Mouse (Mus musculus): ENCODE results near the gene Ifit3.
"Not testable (repeated sequence)": the region's sequence is repeated elsewhere in the genome, so short reads cannot be mapped to it uniquely, and the experiment has no call there.

Gene Ifit3

DNA sequence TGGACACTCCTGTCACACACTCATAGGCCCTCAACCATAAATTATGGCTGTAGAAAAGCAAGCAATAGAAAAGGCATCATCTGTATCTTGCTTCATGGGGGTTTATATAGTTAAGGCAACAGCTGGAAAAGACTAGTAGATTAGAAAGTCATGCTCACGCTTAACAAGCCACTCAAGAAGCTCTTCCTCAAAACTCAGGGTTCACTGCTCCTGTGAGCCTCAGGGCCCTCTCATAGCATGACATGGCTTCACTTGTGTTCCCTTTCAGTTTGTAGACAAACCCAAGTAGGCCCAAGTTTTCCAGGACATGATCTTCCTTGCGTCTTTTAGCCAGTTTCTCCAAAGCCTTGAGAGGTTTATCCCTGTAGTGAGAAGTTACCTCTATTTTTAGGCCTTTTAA, 10.1 kb downstream of the Ifit3 start:
- no peak for DNase-seq

DNA sequence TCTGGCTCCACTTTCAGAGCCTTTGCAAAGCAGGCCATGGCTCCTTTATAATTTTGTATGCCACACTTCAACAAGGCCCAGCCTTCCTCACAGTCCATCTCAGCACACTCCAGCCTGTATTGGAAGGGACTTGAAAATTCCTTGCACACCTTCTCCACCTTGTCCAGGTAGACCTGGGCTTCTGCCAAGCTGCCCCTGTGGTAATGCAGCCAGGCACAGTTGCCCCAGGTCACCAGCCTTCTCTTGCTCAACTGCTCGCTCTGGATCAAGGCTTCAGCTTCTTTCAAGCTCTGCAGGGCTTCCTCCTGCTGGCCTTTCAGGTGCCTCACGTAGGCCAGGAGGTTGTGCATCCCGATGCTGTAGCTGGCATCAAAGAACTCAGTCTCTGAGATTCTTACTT, 11.2 kb downstream of the Ifit3 start:
- not testable (repeated sequence) for DNase-seq

DNA sequence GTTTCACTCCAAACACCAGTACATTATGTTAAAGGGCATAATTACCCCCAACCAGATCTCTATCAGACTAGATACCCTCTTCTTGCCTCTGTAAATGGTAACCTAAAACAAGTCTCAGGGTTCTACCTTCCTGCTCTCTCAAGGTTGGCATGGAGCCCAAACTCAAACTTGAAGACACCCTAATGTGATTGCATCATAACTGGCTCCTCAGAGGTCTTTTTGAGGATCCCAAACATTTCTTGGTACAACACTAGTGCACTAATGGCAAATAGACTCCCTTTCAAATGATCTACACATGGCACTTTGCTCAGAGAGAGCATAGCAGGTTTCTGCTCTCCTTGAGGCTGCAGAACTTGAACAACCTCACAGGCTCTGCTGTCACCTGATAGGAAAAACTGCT, 13.5 kb downstream of the Ifit3 start:
- DNase-seq = no peak

DNA sequence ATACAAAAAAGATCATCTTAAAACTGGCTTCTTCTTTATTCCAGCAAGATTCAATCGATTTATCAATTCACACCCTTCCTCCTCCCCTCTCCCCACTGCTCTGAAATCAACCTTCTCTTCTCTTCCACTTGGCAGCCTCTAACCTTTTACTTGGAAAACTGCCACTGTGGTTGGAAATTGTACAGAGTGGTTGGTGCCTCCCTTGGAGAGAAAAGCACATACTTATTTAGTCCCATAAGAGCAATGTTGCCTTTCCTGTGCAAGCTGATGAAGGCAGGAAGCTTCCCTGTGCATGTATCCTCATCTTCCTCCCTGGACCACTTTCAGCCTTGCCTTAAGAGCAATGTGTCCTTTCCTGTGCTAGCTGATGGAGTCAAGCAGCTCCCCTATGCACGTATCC, 15.0 kb downstream of the Ifit3 start:
- DNase-seq = peak; percentile 57

DNA sequence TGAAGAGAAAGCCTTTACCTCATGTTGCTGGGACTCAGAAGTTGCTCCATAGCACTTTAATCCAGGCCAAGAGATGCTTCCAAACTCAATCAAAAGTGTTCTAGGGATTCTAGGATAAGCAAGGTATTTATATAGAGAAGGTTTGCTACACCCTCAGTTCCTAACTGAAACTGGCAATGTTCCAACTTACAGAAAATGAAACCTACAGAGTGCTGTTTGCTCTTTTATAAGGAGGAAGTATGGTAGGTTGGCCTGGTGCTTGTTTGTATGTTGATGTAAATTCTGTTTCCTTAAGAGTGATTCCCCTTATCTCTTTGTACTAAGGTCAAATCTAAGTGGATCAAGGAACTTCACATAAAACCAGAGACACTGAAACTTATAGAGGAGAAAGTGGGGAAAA, 15.9 kb downstream of the Ifit3 start:
- DNase-seq = not testable (repeated sequence)

DNA sequence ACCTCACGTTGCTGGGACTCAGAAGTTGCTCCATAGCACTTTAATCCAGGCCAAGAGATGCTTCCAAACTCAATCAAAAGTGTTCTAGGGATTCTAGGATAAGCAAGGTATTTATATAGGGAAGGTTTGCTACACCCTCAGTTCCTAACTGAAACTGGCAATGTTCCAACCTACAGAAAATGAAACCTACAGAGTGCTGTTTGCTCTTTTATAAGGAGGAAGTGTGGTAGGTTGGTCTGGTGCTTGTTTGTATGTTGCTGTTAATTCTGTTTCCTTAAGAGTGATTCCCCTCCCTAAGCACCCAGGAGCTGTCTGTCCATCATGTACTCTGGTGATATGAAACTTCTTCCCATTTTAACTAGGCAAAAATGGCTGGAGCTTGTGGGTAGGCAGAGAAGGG, 18.6 kb downstream of the Ifit3 start, which contains the start of gene Ifit1bl1:
Gene Ifit1bl1, minus strand, starts transcription at position 69 of the 400 bp plus-strand sequence.
- DNase-seq = not testable (repeated sequence)

DNA sequence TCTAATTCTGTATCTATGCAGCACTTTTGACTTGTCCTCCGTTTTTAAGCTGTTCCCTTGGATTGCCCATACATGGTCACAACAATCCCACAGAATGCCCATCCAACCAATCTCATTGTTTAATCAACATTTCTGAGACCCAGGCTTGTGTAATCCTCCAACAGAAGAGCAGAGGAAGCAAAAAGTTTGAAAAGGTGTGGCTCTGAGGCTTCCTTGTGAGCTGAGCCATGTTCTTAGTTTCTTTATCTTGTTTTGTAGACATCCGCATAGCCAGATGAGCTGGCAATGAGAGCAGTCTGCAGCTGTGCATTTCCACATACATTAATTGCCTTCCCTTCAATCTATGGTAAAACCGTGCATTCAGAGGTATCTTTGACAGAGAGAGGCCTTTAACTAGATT, 22.1 kb downstream of the Ifit3 start:
- DNase-seq = no peak

DNA sequence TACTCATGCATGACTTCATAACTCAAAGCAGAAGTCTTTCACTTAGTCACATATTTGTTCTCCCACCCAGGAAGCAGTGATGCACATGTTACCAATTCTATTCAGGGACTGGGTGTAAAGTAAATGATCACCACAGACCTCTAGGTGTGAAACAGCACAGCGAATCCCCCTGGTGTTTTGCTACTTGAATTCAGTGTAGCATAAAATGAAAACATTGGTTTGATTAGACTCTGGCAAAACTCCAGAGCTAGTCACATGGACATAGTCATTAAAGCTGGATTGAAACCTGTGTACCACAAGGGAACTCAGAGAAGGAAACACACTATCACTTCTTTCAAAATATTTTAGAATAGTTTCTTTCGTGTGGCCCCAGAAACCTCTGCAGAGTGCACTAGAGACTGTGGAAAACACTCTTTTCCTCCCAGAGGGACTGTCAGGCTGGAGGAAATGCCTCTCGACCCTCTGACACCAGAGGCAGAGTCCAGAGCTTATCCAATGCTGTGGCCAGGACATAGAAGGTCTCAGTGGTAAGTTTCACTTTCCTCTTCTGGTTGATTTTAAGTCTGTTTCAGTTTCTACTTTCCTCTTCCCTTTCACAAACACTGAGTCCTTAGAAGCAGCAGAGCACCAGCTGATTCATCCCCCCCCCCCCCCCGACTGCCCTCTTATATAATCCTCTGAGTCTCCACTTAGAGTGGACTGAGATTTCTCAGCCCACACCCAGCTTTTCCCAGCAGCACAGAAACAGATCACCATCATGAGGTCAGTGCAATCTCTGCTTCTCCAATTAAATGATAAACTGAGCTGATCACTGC, 24.1 kb downstream of the Ifit3 start, which contains the start of gene Ifit3b:
Gene Ifit3b, plus strand, starts transcription at position 734 of the 815 bp plus-strand sequence.
- not testable (repeated sequence) for DNase-seq

DNA sequence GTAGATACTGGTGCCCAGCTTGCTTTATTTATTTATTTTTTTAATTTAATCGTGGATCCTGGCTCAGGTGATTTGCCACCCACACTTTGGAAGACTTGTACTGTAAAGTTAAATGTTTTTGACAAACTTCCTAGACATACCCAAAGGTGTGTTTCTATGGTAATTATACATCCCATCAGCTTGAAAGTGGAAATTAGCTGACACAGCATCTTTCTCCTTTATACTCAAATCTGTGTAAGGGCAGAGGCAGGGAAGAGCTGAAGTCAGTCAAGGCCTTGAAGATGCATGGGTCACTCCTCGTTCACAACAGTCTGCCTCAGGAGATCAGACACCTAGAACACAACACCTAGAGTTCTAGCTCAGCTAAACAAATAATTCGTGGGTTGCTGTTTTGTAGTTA, 26.8 kb downstream of the Ifit3 start:
- DNase-seq = not testable (repeated sequence)

DNA sequence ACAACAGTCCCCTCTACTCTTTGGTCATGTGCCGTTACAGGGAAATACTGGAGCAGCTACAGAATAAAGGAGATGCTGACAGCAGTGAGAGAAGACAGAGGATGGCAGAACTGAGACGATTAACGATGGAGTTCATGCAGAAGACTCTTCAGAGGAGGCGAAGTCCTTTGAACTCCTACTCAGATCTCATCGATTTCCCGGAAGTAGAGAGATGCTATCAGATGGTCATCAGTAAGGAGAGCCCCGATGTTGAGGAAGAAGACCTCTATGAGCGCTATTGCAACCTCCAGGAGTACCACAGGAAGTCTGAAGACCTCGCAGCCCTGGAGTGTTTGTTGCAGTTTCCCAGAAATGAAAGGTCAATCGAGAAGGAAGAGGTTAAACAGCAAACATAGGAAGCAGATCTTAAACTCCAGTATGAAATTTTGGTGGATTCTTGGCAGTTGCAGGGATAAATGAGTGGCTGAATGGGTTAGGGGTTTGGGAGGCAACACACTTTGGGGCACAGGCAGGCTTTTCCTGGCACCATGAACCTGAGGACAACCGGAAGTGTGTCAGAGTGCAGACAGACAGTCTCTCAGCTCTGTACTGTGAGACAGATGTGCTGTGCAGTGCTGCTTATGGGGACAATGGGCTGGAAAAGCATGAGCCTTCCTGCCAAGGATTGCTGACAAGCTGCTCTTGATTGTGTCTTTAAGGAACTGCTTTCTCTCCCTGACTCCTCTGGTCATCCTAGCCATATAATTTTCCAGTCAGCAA, 29.1 kb downstream of the Ifit3 start:
- DNase-seq = not testable (repeated sequence)

DNA sequence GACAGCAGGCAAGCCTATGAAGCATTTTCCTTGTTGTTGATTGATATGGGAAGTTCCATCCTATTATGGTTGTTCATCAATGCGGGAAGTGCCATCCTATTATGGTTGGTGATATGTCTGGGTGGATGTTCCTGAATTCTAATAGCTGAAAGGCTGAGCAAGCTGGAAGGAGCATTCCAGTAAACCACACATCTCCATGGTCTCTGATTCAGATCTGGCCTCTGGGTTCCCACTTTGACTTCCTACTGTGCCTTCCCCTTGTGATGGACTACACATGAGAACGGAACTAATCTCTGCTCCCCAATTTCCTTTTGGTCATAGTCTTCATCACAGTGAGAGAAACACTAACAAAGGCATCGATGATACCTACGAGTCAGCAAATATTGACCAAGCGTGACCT, 37.5 kb downstream of the Ifit3 start:
- no peak for DNase-seq

DNA sequence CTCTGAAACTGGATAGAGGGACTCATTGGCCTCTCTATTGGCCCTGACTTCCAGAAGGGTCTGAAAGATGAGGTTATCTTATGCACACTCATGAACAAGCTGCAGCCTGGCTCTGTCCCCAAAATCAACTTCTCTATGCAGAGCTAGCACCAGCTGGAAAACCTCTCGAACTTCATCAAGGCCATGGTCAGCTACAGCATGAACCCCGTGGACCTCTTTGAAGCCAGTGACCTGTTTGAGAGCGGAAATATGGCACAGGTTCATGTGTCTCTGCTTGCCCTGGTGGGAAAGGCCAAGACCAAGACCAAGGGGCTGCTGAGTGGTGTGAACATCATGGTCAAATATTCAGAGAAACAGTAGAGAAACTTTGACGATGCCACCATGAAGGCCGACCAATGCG, 40.5 kb downstream of the Ifit3 start:
- DNase-seq = no peak

DNA sequence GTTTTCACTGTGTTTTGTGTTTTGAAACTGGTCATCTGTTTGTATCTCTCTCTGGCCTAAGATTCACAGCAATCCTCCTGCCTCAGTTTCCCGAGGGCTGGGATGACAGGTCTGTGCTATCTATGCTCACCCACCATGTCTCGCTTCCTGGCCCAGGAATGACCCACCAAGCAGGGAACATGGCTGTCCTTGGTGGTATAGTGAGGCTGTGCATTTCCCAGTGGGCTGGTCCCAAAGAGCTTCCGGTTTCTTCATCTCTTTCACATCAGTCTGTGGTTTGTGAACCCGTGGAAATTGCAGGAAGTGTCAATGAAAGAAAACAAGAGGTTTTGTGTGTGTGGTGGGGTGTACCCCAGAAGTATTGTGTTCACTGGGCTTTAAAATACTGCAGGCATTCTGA, 41.3 kb downstream of the Ifit3 start:
- DNase-seq = no peak

DNA sequence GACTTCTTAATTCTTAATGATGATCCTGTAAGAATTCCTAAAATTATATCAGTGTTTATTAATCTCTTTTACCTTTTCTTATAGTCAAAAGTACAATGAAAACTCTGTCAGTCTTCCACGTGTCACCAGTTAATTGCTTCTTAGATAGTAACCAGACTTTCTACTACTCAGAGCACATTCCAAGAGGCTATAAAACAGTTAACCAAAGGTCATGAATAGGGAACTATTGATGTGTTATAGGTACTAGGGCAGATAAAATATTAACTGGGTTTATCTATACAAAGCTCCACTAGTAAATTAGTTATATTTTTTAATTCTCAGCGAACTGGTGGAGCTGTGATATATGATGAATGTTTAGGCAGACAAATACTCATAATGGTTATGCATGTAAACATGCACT, 44.2 kb downstream of the Ifit3 start:
- no peak for DNase-seq

DNA sequence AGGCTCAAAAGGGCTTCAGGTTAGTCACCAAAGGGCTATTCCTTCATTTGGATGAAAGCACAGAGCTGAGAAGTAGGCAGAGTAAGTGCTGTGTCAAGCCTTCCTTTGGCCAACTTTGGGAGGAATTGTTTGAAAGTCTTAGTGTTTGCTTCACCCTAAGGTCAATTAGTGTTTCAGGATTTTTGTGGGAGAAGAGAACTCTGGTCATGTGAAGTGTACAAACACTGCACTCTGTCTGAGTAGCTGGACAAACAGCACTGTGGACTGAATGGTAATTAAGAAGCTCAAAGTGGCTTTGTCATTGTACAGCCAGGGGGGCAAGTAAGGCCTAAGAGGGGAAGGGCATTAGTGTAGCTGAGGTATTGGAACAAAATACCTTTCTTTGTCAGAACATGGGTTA, 48.2 kb downstream of the Ifit3 start:
- DNase-seq = no peak

DNA sequence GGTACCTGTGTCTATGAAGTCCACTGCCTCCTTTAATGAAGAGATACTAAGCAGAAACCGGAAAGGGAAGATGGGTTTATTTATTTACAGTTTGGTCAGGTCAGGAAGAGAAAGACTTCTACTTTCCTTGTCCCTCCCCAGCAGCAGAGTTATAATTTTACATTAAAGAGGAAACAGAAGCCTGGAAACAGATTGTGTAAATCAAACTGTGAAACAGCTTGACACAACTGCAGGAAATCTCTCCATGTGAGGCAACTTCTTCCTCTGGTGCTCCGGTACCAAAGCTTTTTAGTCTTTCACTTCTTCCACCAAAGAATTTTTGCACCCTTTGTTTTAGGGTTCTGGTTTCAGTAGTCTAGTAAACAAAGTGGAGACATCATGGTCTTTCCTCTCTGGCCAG, 50.2 kb downstream of the Ifit3 start:
- no peak for DNase-seq

DNA sequence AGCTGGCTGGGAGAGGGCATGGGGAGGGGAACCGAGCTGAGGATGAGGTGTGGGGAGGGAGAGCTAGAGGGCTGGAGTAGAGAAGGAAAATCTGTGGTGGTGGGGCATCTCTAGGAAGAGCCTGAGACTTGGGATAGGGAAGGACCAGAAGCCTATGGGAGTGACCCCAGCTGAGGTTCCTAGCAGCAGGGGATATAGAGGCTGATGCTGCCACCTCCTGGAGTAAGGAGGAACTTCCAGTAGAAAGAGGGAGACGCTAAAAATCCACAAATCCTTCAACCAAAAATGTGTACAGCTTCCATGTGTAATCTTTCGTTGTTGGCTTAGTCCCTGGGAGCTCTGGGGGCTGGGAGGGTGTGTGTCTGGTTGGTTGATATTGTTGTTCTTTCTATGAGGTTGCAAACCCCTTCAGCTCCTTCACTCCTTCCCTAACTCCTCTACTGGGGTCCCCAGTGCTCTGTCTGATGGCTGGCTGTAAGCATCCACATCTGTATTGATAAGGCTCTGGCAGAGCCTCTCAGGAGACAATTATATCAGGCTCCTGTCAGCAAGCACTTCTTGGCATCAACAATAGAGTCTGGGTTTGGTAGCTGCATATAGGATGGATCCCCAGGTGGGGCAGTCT, 53.7 kb downstream of the Ifit3 start:
- peak; percentile 5 for DNase-seq
